Mouse (Mus musculus): ENCODE results near the gene Dhx16. TPM values are rescaled to one million over a fixed set of nuclear protein-coding genes. Genes with fewer than 3 reads are reported as not detected.

Dhx16 gene
- polyA plus RNA-seq, 1 experiment from 2014 or later = 40.9 TPM

DNA sequence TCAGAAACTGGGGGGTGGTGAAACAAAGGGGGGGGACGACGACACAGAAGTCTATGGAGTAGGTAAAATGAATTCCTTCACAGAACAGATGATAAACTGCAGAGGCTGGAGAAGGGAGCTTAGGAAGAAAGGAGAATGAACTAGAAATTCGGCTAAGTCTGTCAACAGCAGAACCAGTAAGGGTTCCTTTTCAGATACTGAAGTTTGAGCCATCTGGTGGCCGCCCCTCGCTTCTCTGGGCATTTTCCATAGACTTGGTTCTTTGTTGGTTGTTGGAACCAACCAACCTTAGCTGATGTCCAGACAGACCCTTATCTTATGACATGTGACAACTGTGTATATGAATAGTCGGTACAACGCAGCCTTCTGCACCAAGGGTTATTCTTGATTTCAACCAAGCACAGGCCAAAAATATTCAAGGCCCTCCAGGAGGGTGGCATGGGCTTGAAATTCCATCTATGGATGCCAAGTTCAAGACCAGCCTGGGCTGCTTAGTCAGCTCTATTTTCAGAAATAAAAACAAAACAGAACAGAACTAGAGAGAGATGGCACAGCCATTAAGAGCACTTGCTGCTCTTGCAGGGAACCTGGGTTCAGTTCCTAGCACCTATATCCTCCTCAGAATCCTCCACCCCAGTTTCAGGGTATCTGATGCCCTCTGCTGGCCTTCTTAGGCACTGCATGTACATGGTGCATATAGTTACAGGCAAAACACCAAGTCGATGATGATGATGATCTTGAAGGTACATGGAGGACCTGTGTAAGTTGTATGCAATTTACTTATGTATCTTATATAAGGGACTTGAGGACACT, 8.5 kb upstream of the Dhx16 start:
- Histone ChIP-seq H3K9me3 (0 out of 2 replicates have a peak, but pooled peaks cover 3% of the 10 kb centered on the region), H3K27me3 (no peaks in the 10 kb centered on the region), H3K9ac (peak overlapping the region; percentile 89; the same call in 1 of the 2 replicates), H3K36me3 (peaks cover 51% of the 10 kb centered on the region), H3K4me3 (peak overlapping the region; percentile 73), H3K4me1 (peaks cover 62% of the 10 kb centered on the region), H3K4me2 (peak overlapping the region; percentile 99), H3K27ac (peak overlapping the region; percentile 98)
- ATAC-seq (ENCODE audit: insufficient number of reproducible peaks, insufficient read depth, low FRiP score, low TSS enrichment, low read depth) = no peak
- 80% methylated on average over 8 of the region's 8 CpGs for WGBS

DNA sequence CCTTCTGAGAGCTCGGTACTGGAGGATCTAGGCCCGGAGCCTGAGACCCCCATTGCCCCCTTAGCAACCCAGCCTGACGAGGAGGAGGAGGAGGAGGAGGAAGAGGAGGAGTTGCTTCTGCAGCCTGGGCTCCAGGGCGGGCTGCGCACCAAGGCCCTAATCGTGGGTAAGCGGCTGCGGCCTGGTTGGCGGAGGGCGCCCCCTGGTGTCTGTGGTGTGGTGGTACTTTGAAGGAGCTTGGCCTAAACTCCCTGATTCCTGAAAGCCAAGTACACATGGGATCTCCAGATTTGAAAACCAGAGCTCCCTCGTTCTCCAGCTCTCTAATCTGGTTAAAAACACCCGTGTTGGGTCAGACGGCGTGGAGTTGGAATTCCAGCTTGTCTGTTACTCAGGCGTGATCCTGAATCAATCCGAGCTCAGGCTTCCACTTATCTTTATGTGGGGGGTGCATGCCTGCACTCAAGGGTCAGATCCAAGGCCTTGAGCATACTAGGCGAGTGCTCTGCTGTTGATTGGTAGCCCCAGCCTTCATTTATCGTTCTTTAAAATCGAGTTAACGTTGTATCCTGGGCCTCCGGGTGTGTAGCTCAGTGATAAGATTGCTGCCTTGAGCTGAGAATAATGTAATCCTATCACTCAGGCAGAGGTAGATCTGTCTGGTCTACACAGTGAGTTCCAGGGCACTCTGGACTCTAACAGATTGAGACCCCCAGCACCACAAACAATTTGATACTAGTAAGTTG, 5.7 kb upstream of the Dhx16 start:
- H3K9ac ChIP-seq = peak overlapping the region; percentile 61
- no peak overlapping the region for H3K27ac ChIP-seq
- 32% methylated on average over 21 of the region's 21 CpGs for WGBS
- H3K4me1 ChIP-seq = peaks cover 41% of the 10 kb centered on the region
- peak overlapping the region; percentile 38 for H3K4me2 ChIP-seq
- no peaks in the 10 kb centered on the region for H3K27me3 ChIP-seq
- ATAC-seq (ENCODE audit: insufficient number of reproducible peaks, insufficient read depth, low FRiP score, low TSS enrichment, low read depth) = no peak; the same call in 1 of the 2 replicates
- H3K36me3 ChIP-seq = peaks cover 54% of the 10 kb centered on the region
- H3K4me3 ChIP-seq = peak overlapping the region; percentile 10
- H3K9me3 ChIP-seq = 0 out of 2 replicates have a peak, but pooled peaks cover 3% of the 10 kb centered on the region

DNA sequence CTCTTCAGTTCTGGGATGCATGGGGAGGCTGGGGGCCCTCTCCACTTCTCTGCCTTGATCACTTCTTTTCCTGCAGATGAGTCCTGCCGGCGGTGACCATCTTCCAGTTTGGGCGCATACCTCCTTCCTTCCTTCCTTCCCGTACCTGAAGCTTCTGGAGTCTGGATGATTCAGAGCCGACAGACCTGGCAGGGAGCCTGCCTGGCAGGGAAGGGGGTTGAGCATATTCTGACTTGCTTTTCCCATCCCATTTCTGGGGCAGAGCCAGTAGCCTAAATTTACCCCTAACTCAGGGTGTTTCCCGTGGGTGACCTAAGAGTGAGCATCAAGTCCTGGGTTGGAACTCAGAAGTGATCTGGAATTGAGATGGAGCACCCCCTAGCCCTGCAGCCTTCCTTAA, 4.9 kb upstream of the Dhx16 start:
- Histone ChIP-seq H3K9ac (no peak overlapping the region), H3K27me3 (no peaks in the 10 kb centered on the region), H3K4me3 (no peak overlapping the region), H3K4me1 (peaks cover 34% of the 10 kb centered on the region), H3K27ac (no peak overlapping the region), H3K9me3 (0 out of 2 replicates have a peak, but pooled peaks cover 3% of the 10 kb centered on the region), H3K4me2 (no peak overlapping the region), H3K36me3 (peaks cover 54% of the 10 kb centered on the region)
- 89% methylated on average over 6 of the region's 6 CpGs for WGBS
- no peak for ATAC-seq (ENCODE audit: insufficient number of reproducible peaks, insufficient read depth, low FRiP score, low TSS enrichment, low read depth)

GRCm38 (mm10) chr17:35882924-35883323, 3.3 kb downstream of the Dhx16 start:
- 91% methylated on average over 17 of the region's 17 CpGs for WGBS

GRCm38 (mm10) chr17:35883777-35884176, 4.2 kb downstream of the Dhx16 start:
- H3K4me3 ChIP-seq = no peak overlapping the region
- no peaks in the 10 kb centered on the region for H3K9me3 ChIP-seq
- H3K4me1 ChIP-seq = peaks cover 14% of the 10 kb centered on the region
- 94% methylated on average over 14 of the region's 14 CpGs for WGBS
- H3K27ac ChIP-seq = no peak overlapping the region
- peaks cover 73% of the 10 kb centered on the region for H3K36me3 ChIP-seq
- H3K9ac ChIP-seq = no peak overlapping the region
- no peak overlapping the region for H3K4me2 ChIP-seq
- ATAC-seq (ENCODE audit: insufficient number of reproducible peaks, insufficient read depth, low FRiP score, low TSS enrichment, low read depth) = no peak
- H3K27me3 ChIP-seq = no peaks in the 10 kb centered on the region

More at GRCm38 (mm10) chr17:35882924-35883323, 3.3 kb downstream of the Dhx16 start:
- Histone ChIP-seq H3K4me3 (no peak overlapping the region), H3K4me1 (peaks cover 14% of the 10 kb centered on the region), H3K9ac (no peak overlapping the region), H3K4me2 (no peak overlapping the region), H3K27ac (no peak overlapping the region), H3K36me3 (peaks cover 65% of the 10 kb centered on the region), H3K9me3 (no peaks in the 10 kb centered on the region), H3K27me3 (no peaks in the 10 kb centered on the region)
- no peak for ATAC-seq (ENCODE audit: insufficient number of reproducible peaks, insufficient read depth, low FRiP score, low TSS enrichment, low read depth)

DNA sequence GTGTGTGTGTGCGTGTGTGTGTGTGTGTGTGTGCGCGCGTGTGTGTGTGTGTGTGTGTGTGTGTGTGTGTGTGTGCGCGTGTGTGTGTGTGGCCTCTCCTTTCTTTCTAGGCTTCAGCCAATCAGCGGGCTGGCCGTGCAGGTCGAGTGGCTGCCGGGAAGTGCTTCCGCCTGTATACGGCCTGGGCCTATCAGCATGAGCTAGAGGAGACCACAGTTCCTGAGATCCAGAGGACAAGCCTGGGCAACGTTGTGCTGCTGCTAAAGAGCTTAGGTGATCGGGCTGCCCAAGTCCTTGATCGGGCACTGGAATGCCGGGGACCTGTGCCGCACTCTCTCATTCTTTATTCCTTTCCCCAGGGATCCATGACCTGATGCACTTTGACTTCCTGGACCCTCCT, 8.1 kb downstream of the Dhx16 start:
- no peak overlapping the region for H3K4me2 ChIP-seq
- no peak overlapping the region for H3K4me3 ChIP-seq
- H3K27ac ChIP-seq = no peak overlapping the region
- no peak overlapping the region for H3K9ac ChIP-seq
- H3K27me3 ChIP-seq = no peaks in the 10 kb centered on the region
- WGBS = 88% methylated on average over 12 of the region's 17 CpGs
- H3K4me1 ChIP-seq = no peaks in the 10 kb centered on the region
- ATAC-seq (ENCODE audit: insufficient number of reproducible peaks, insufficient read depth, low FRiP score, low TSS enrichment, low read depth) = no peak
- H3K9me3 ChIP-seq = no peaks in the 10 kb centered on the region
- H3K36me3 ChIP-seq = peaks cover 98% of the 10 kb centered on the region

DNA sequence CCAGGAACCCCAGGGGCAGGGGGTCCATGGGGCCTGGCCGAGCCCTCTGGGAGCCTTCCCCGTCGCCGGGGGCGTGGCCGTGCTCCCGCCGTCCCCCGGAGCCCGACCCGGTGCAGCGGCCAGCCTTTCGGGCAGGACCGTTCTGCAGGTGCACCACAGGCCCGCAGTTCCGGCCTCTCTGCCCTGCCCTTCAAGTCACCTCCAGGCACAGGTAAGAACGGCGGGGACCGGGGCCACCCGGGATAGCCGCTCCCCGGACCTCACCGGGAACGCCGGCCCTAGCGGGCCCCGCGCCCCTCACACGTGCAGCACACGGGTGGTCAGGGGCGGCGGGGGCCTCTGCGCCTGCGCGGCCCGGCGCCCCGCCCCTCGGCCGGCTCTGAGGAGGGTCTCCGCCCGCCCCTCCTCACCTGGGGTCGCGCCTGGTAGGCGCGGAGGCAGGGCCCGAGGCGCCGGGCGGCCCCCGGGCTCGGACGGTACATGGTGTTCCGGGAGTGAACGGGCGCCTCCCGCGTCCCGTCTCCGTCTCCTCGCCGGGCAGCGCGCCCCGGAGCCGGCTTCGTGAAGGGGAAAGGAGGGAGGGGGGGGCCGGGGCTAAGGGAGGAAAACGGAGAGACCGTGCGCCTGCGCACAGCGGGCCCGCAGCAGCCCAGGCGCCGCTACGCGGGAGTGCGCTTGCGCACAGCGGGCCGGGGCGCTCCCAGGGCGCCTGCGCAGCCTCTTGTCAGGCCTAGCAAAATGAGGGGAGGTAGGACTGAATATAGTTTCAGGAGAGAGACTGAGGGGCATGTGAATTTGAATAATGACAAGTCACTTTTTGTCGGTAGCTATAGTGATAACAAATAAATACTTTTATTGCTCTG, 17.4 kb downstream of the Dhx16 start, which contains the start of gene 2310061I04Rik:
2310061I04Rik (minus strand) TSS at position 651 of the 863 bp plus-strand sequence.
- peak within 1 kb of the TSS; percentile 82 for H3K4me3 ChIP-seq
- H3K27ac ChIP-seq = peak within 1 kb of the TSS; percentile 88
- H3K4me2 ChIP-seq = peak within 1 kb of the TSS; percentile 99
- WGBS = under 1% methylated on average over 86 of the region's 86 CpGs
- H3K27me3 ChIP-seq = no peaks in the 10 kb centered on the region
- ATAC-seq (ENCODE audit: insufficient number of reproducible peaks, insufficient read depth, low FRiP score, low TSS enrichment, low read depth) = peak; percentile 91
- peak within 1 kb of the TSS; percentile 87 for H3K9ac ChIP-seq
- H3K9me3 ChIP-seq = no peaks in the 10 kb centered on the region
- peaks cover 66% of the 10 kb centered on the region for H3K36me3 ChIP-seq
- peaks cover 21% of the 10 kb centered on the region for H3K4me1 ChIP-seq

DNA sequence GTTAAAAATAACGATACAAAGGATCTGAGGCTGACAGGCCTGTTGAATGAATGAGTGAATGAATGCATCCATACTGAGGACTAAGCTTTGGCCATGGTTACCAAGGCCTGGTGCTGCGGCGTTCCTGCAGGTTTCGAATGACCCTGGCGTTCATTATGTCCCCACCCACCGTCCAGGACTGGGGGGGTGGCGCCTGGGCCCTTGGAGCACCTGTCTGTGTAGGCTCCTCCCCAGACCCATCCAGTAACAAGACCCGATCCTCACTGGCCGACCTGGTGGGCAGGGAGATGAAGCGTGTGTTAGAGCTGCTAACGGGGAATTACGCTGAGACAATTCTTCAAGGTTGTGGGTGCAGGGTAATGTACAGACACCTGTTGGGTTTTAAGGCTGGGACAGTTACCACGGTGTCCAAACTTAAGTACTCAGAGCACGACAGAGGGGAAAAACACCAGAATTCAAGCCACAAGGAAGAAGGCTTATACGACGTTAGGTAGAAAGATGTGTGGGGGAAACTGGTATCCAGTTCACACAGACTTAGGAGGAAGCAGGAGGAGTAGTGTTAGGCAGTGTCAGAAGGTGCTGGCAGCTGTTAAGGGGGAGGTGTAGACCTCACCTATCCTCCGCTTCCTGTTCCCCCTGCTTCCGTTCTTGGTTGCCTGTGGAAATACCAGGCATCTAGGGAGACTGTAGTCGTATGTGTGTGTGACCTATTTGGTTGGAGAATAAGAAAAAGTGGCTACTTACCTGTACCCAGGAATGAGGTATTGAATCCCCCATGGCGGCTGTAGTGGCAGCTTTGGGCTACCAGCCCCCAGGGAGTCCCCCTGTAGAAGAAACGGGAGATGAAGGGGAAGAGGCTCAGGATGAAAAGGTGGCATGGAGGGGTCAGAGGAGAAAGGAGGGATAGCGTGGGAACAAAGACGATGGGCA, 18.3 kb downstream of the Dhx16 start:
- H3K27ac ChIP-seq = peak overlapping the region; percentile 64; the same call in 1 of the 2 replicates
- no peaks in the 10 kb centered on the region for H3K9me3 ChIP-seq
- H3K4me2 ChIP-seq = peak overlapping the region; percentile 99
- 41% methylated on average over 23 of the region's 23 CpGs for WGBS
- peak overlapping the region; percentile 82 for H3K4me3 ChIP-seq
- no peaks in the 10 kb centered on the region for H3K27me3 ChIP-seq
- H3K4me1 ChIP-seq = peaks cover 21% of the 10 kb centered on the region
- H3K9ac ChIP-seq = peak overlapping the region; percentile 87
- no peak for ATAC-seq (ENCODE audit: insufficient number of reproducible peaks, insufficient read depth, low FRiP score, low TSS enrichment, low read depth)
- peaks cover 66% of the 10 kb centered on the region for H3K36me3 ChIP-seq

DNA sequence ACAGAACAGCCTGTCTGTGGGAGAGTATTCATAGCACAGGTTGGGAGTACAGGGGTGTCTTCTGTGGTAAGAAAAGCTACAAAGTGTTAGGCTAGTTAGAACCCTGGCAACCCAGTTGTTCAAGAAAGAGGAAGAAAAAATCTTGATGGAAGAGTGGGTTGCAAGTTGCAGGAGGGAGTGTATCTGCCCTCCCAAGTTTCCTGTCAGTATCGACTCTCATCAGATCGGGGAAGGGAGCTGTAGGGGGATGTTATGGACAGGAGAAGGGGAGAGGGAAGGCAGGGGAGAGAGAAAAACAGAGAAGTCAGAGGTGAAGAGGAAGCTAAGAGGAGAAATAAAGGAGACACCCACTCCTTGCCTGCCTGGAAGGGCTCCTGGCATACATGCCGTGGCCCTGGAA, 21.0 kb downstream of the Dhx16 start:
- Histone ChIP-seq H3K9me3 (no peaks in the 10 kb centered on the region), H3K36me3 (peaks cover 73% of the 10 kb centered on the region), H3K27ac (no peak overlapping the region), H3K4me2 (no peak overlapping the region), H3K4me3 (no peak overlapping the region), H3K9ac (no peak overlapping the region), H3K27me3 (no peaks in the 10 kb centered on the region), H3K4me1 (peaks cover 19% of the 10 kb centered on the region)
- WGBS = 80% methylated on average over 3 of the region's 3 CpGs
- ATAC-seq (ENCODE audit: insufficient number of reproducible peaks, insufficient read depth, low FRiP score, low TSS enrichment, low read depth) = no peak

- Histone ChIP-seq H3K27ac (0 out of 2 replicates have a peak overlapping the region, but pooled peaks have one; percentile 2), H3K36me3 (peaks cover 92% of the 10 kb centered on the region), H3K9ac (no peak overlapping the region), H3K4me1 (peaks cover 7% of the 10 kb centered on the region), H3K27me3 (no peaks in the 10 kb centered on the region), H3K9me3 (no peaks in the 10 kb centered on the region), H3K4me3 (no peak overlapping the region), H3K4me2 (no peak overlapping the region)
- no peak for ATAC-seq (ENCODE audit: insufficient number of reproducible peaks, insufficient read depth, low FRiP score, low TSS enrichment, low read depth)
- 90% methylated on average over 9 of the region's 9 CpGs for WGBS
Observed at GRCm38 (mm10) chr17:35903343-35903991, 23.8 kb downstream of the Dhx16 start.
